Mouse (Mus musculus) bone marrow, adult 2 months (tissue): ENCODE results near the gene Il18rap. TPM values are rescaled to one million over a fixed set of nuclear protein-coding genes. Genes with fewer than 3 reads are reported as not detected.

Source experiments
- H3K27ac ChIP-seq: fragments of 200-500 bp; 2 replicates; pipeline ENCODE4 v1.5.1; 2012; ENCODE audit warnings: low read depth, mild to moderate bottlenecking, control low read depth, inconsistent platforms, low read length; ENCODE audit not compliant: control insufficient read depth, poor library complexity, insufficient read depth
- H3K4me1 ChIP-seq: fragments of 200-500 bp; 2 replicates; pipeline ENCODE4 v1.6.1; 2011; ENCODE audit warnings: low read length; ENCODE audit not compliant: control insufficient read depth, insufficient read depth
- H3K4me3 ChIP-seq: fragments of 200-500 bp; replicated peaks from 2 replicates; pipeline ENCODE3; 2011; ENCODE audit warnings: mild to moderate bottlenecking, low read depth, low read length, control low read depth; ENCODE audit not compliant: control insufficient read depth
- CTCF ChIP-seq: fragments of 200-500 bp; IDR thresholded peaks from 2 replicates; pipeline ENCODE4 v1.5.1; 2011; ENCODE audit warnings: low read length, control low read depth; ENCODE audit not compliant: control insufficient read depth, insufficient read depth
- POLR2A ChIP-seq: fragments of 200-500 bp; IDR thresholded peaks from 2 replicates; pipeline ENCODE4 v1.6.1; 2011; ENCODE audit warnings: low read depth, mild to moderate bottlenecking, control low read depth, low read length, borderline replicate concordance; ENCODE audit not compliant: control insufficient read depth
- WGBS: fragments of 180-500 bp; shearing (Covaris S2); methylation state at CpG from one replicate; pipeline ENCODE4 v1.1.7; 2018; 5-methylcytosine and 5-hydroxymethylcytosine counted together
- polyA plus RNA-seq: library from polyadenylated mRNA; stranded (reverse); fragments of >200 nt; gene quantifications from 2 replicates; pipeline ENCODE4 v1.2.4, GENCODE M21; 2011; ENCODE audit warnings: low replicate concordance; ENCODE audit not compliant: missing spikeins, insufficient read depth, insufficient read length

The Il18rap gene
- polyA plus RNA-seq, 1 experiment = 36.3 TPM

DNA sequence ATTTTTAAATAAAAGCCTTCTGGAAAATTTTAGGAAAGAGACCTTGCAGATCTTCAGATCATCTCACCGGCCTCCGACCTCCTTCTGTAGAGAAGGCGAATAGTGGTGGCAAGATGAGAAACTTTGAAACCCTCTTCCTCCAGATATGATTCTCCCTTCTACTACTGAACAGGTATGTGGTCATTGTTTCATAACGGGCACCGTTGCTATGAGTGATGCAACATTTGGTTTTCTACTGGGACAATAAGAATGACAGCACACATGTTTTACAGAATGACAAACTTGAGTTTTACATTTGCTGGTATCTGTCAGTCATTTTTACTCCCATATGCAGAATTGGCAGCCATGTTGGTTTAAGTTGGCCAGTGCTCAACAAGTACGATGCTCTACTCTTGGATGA, 1.2 kb downstream of the Il18rap start:
- H3K4me3 ChIP-seq = peak overlapping the region; percentile 39
- 34% methylated on average over 6 of the region's 6 CpGs for WGBS
- no peak overlapping the region for H3K27ac ChIP-seq
- TF ChIP-seq CTCF (no peak), POLR2A (no peak)
- H3K4me1 ChIP-seq = no peaks in the 10 kb centered on the region

DNA sequence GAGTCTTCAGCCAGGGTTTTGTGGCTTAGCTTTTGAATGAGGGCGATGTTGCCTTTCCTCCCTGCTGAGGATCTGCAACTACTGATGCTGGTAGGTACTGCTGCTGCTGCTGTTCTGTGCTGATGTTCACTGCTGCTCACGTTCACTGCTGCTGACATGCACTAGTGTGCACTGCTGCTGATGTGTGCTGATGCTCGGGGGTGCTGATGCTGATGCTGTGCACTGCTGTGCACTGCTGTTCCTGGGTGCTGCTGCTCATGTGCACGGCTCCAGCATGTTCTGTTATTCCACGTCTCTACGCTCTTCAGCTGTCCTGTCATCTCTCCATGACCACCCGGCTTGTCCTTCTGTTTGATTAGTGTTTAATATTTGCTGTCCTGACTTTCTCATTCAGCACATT, 7.8 kb downstream of the Il18rap start:
- TF ChIP-seq POLR2A (no peak), CTCF (no peak)
- WGBS = 78% methylated on average over 7 of the region's 7 CpGs
- peaks cover 1% of the 10 kb centered on the region; the same call in 1 of the 2 replicates for H3K4me1 ChIP-seq
- H3K4me3 ChIP-seq = no peak overlapping the region
- H3K27ac ChIP-seq = no peak overlapping the region

DNA sequence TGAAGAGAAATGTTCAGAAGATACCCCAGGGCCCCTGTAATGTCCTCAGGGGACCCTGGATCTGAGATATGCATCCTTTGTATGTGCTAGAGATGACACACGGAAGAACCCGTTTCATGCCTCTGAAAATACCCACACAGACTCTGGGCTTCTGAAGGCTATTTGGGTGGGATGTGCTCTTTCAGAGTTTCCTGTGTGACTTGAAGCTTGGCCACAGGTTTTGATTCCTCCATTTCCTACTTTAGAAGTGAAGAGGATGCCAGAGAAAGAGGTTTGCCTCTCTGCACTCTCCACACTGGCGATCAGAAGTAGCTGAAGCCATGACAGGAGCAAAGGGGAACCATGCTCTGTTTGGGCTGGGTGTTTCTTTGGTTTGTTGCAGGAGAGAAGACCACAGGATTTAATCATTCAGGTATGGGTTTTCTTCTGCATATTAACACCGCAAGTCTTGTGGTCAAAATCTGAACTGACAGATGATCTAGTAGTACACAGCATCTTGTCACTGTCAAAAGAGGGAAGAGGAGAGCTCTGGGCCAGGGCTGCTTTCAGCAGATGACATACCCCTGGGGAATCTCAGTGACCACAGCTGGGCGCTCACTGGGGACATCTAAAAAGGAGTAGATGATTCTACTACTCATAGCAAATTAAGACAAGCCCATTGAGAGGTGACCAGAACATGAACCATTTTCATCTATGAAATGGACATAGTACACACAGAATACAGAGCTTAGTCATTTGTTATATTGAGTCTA, 9.0 kb downstream of the Il18rap start:
- no peak overlapping the region for H3K4me3 ChIP-seq
- H3K4me1 ChIP-seq = peaks cover 1% of the 10 kb centered on the region; the same call in 1 of the 2 replicates
- WGBS = 54% methylated on average over 5 of the region's 5 CpGs
- TF ChIP-seq POLR2A (no peak), CTCF (no peak)
- H3K27ac ChIP-seq = no peak overlapping the region

DNA sequence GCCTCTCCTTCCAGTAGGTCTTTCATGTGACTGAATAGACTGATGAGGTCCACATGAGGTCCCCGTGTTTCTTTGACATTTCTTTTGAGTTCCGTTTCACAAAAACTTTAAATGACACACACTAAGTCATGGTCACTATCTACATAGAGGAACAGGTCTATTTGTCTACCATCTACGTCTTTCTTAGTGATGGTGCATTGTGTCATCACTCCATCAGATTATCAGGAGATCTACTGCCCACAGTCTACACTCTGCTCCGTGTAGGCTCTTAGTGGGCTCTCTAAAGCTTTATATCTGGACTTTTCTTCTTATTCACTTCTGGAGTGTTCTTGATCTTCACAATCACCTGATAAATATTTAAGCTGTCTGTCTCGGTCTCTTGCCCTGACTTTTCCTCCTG, 14.1 kb downstream of the Il18rap start:
- TF ChIP-seq POLR2A = no peak
- no peak for TF ChIP-seq CTCF
- no peak overlapping the region for H3K4me3 ChIP-seq
- H3K4me1 ChIP-seq = no peaks in the 10 kb centered on the region
- 74% methylated on average over 5 of the region's 5 CpGs for WGBS
- H3K27ac ChIP-seq = no peak overlapping the region

DNA sequence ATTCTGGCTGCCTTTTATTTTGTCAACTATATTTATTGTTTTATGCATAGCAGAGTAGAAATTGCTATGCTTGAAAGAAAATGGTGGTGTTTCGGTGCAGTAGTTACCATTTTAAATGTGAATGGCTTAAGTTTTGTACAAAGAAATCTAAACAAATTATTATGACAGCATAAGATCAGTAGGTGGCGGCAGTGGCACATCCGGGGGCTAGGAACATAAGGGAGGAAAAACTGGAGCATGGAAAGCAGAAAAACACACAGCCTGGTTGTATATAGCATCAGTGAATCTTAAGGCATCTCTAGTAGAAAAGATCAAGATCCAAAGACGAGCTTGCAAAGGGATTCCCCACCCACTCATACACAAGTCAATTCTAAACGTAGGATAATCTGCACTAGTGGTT, 22.4 kb downstream of the Il18rap start:
- WGBS = 79% methylated on average over 5 of the region's 5 CpGs
- Histone ChIP-seq H3K4me1 (peaks cover 1% of the 10 kb centered on the region; the same call in 1 of the 2 replicates), H3K4me3 (no peak overlapping the region), H3K27ac (no peak overlapping the region)
- TF ChIP-seq CTCF (no peak), POLR2A (no peak)

DNA sequence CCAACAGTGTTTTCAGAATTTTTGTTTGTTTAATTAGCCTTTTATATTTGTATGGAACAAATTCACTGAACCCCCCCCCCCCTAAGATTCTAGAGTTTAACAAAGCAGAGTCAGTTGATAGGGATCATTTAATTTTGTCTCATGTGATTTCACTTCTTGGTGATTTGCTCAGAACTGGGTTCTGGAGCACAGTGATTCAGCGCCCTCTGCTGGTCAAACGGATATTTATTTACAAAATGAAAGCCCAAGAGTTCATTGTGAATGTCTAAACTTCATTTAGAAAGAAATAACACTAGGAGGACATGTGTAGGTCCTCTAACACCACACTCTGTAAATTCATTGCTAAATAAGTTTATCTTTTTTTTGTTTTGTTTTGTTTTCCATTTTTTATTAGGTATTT, 29.5 kb downstream of the Il18rap start:
- Histone ChIP-seq H3K27ac (no peak overlapping the region), H3K4me1 (no peaks in the 10 kb centered on the region; the same call in 1 of the 2 replicates), H3K4me3 (no peak overlapping the region)
- WGBS = 0% methylated on average over 2 of the region's 2 CpGs
- TF ChIP-seq CTCF (peak; percentile 40; the same call in 1 of the 2 replicates), POLR2A (no peak)

DNA sequence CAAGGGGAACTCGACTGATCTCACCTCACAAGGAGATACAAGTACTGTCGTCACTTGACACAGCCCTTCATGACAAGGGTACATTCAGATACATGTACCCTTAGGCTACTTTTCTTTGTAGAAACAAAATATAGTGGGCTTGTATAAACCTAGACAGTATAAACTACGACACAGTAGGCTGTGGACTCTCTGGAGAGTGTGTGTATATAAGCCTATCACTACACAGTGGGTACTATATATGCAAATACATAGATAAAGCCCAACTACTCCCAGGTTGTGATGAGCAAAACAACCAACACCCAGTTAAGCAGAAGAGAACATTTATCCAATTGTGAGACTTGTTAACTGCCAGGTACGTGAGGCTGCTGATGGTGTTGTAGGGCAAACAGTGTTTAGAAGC, 31.5 kb downstream of the Il18rap start:
- H3K4me3 ChIP-seq = no peak overlapping the region
- no peaks in the 10 kb centered on the region; the same call in 1 of the 2 replicates for H3K4me1 ChIP-seq
- no peak overlapping the region for H3K27ac ChIP-seq
- 75% methylated on average over 4 of the region's 4 CpGs for WGBS
- TF ChIP-seq CTCF (no peak), POLR2A (no peak)

DNA sequence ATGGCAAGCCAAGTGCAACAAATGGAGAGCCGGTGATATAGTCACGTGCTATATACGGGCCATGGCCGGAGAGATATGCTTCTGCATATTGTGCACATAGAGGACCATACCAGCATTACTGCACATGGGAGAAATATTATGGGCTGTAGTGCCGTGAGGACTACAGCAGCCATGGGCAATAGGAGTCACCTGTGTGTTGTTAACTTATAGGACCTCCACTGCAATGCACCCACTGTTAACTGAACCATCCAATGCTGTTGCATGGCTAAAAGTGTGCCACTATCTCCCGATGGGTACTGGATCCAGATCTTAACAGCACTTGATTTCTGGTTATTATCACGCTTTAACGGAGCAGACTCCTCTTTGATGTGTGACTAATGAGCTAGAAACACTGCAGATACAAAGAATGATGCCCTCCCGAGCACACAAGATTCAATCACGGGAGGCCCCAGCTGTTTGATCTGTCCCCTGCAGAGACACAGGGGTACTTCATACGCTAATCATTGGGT, 32.0 kb downstream of the Il18rap start:
- Histone ChIP-seq H3K4me1 (no peaks in the 10 kb centered on the region; the same call in 1 of the 2 replicates), H3K27ac (no peak overlapping the region), H3K4me3 (no peak overlapping the region)
- 87% methylated on average over 11 of the region's 11 CpGs for WGBS
- TF ChIP-seq CTCF = no peak
- TF ChIP-seq POLR2A = no peak
